Mouse (Mus musculus): ENCODE measurements around the gene Tnrc6b.
A peak's percentile ranks its signal among the peaks of the same experiment; 100 is the strongest.
"Not testable (repeated sequence)": the region's sequence is repeated elsewhere in the genome, so short reads cannot be mapped to it uniquely, and the experiment has no call there.

Tnrc6b gene

GRCm38 (mm10) chr15:80916621-80917020, 205.5 kb downstream of the Tnrc6b start:
- DNase-seq (ENCODE audit: low spot score in 2 of 2) = no peak

GRCm38 (mm10) chr15:80920346-80920745, 209.2 kb downstream of the Tnrc6b start:
- DNase-seq (ENCODE audit: low spot score in 2 of 2) = no peak

GRCm38 (mm10) chr15:80921781-80922180, 210.7 kb downstream of the Tnrc6b start:
- no peak for DNase-seq (ENCODE audit: low spot score in 2 of 2)

GRCm38 (mm10) chr15:80924211-80924610, 213.1 kb downstream of the Tnrc6b start:
- no peak for DNase-seq (ENCODE audit: low spot score in 2 of 2)

GRCm38 (mm10) chr15:80928811-80929355, 217.8 kb downstream of the Tnrc6b start:
- DNase-seq (ENCODE audit: low spot score in 2 of 2) = no peak

- DNase-seq (ENCODE audit: low spot score in 2 of 2) = no peak
Measured at GRCm38 (mm10) chr15:80930048-80930571, 219.0 kb downstream of the Tnrc6b start.

- DNase-seq (ENCODE audit: low spot score in 2 of 2) = not testable (repeated sequence)
Measured at GRCm38 (mm10) chr15:80930676-80931320, 219.7 kb downstream of the Tnrc6b start.

- no peak for DNase-seq (ENCODE audit: low spot score in 2 of 2)
Measured at GRCm38 (mm10) chr15:80931345-80931960, 220.3 kb downstream of the Tnrc6b start.

- DNase-seq (ENCODE audit: low spot score in 2 of 2) = no peak
Measured at GRCm38 (mm10) chr15:80934841-80935240, 223.7 kb downstream of the Tnrc6b start.

- DNase-seq (ENCODE audit: low spot score in 2 of 2) = no peak
Measured at GRCm38 (mm10) chr15:80936686-80937085, 225.6 kb downstream of the Tnrc6b start.

GRCm38 (mm10) chr15:80938615-80939014, 227.5 kb downstream of the Tnrc6b start:
- DNase-seq (ENCODE audit: low spot score in 2 of 2) = no peak

GRCm38 (mm10) chr15:80939401-80939800, 228.3 kb downstream of the Tnrc6b start:
- DNase-seq (ENCODE audit: low spot score in 2 of 2) = no peak

GRCm38 (mm10) chr15:80941468-80942040, 230.4 kb downstream of the Tnrc6b start:
- DNase-seq (ENCODE audit: low spot score in 2 of 2) = no peak

GRCm38 (mm10) chr15:80945851-80946250, 234.7 kb downstream of the Tnrc6b start:
- DNase-seq (ENCODE audit: low spot score in 2 of 2) = no peak

- DNase-seq (ENCODE audit: low spot score in 2 of 2) = peak; percentile 76 to 89
Measured at GRCm38 (mm10) chr15:80948145-80949135, 237.3 kb downstream of the Tnrc6b start, which contains the start of gene Adsl. Adsl (plus strand) TSS chr15:80948490.

GRCm38 (mm10) chr15:80949431-80949830, 238.3 kb downstream of the Tnrc6b start:
- DNase-seq (ENCODE audit: low spot score in 2 of 2) = no peak

GRCm38 (mm10) chr15:80950055-80950454, 238.9 kb downstream of the Tnrc6b start:
- DNase-seq (ENCODE audit: low spot score in 2 of 2) = no peak

GRCm38 (mm10) chr15:80953971-80954370, 242.9 kb downstream of the Tnrc6b start:
- DNase-seq (ENCODE audit: low spot score in 2 of 2) = no peak

- DNase-seq (ENCODE audit: low spot score in 2 of 2) = no peak
Measured at GRCm38 (mm10) chr15:80954861-80955260, 243.7 kb downstream of the Tnrc6b start.

GRCm38 (mm10) chr15:80955836-80956438, 244.8 kb downstream of the Tnrc6b start:
- no peak for DNase-seq (ENCODE audit: low spot score in 2 of 2)

- no peak for DNase-seq (ENCODE audit: low spot score in 2 of 2)
Measured at GRCm38 (mm10) chr15:80969371-80969770, 258.3 kb downstream of the Tnrc6b start.

All from heart, adult 9 months (tissue).